Mouse (Mus musculus): ENCODE measurements around the gene Pdia2. TPM values are rescaled to one million over a fixed set of nuclear protein-coding genes. Genes with fewer than 3 reads are reported as not detected.

The Pdia2 gene
- 0.25 and 0.76 TPM in 2 replicates for polyA plus RNA-seq (2015; fragmentation: Nextera tagmentation; extraction: Ambion mirVana)

DNA sequence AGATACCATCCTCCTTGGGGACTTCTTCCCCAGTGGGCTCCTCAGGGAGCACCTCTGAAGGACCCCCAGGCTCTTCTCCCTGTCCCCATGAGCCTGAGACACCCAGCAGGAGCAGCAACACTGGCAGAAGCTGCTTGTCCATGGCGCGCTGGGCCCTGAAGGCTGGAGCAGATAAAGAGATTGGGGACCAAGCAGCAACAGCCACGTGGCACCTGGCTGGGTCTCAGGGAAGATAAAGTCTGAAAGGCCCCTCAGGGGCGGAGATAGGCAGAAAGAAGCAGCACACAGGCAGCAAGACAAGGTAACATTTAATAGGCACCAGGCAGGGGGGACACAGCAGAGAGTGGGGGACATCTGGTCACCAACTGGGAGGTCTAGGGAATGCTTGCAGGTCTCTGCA lies at the start of gene Pdia2:
Pdia2 (minus strand) TSS at position 196 of the 400 bp plus-strand sequence.
- Histone ChIP-seq H3K9ac (no peak within 1 kb of the TSS), H3K27ac (no peak within 1 kb of the TSS), H3K4me3 (no peak within 1 kb of the TSS), H3K36me3 (peaks cover 15% of the 10 kb centered on the region), H3K4me2 (no peak within 1 kb of the TSS), H3K4me1 (replicated peaks) (peaks cover 25% of the 10 kb centered on the region), H3K27me3 (peaks cover 48% of the 10 kb centered on the region), H3K9me3 (replicated peaks) (no peaks in the 10 kb centered on the region)
- 56% methylated on average over 4 of the region's 4 CpGs for WGBS
- ATAC-seq (replicated peaks; ENCODE audit: insufficient number of reproducible peaks, insufficient read depth, low FRiP score, low read depth): no peak

DNA sequence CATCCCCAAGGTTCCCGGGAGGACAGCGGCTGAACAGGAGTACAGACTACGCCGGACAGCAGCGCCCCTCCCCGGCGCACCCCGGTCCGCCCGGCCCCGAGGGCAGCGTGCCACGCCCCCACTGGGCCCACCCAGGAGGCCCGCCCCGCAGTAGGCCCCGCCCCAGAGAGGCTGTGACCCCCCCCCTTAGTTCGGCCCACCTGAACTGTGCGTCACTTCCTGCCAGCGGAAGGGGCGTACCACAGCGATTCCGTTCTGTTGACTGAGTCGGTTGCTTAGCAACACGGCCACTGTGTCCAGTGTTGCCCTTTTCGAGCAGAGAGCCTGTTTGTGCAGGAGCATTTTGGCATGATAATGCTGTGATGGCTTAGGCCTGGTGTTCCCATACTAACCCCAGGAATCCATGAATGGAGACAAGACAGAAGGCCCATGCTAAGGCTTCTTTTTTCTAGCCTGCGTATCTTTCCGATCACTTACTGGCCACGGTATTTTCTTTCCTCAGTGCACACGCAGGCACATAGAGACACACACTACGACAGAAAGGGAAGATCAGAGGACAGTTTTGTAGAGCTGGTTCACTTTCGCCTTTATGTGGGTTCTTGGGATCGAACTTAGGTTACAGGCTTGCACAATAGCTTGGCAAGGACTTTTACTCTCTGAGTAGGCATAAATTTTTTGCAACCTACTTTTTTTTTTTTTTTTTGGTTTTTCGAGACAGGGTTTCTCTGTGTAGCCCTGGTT lies 45.4 kb upstream of the Pdia2 start, which contains the start of gene Fam234a:
Fam234a (minus strand) TSS at position 142 of the 741 bp plus-strand sequence.
- Histone ChIP-seq H3K27me3 (no peaks in the 10 kb centered on the region), H3K36me3 (no peaks in the 10 kb centered on the region), H3K4me2 (peak within 1 kb of the TSS; percentile 91), H3K4me3 (peak within 1 kb of the TSS; percentile 81), H3K4me1 (replicated peaks) (peaks cover 5% of the 10 kb centered on the region), H3K9ac (peak within 1 kb of the TSS; percentile 79), H3K27ac (peak within 1 kb of the TSS; percentile 90), H3K9me3 (replicated peaks) (no peaks in the 10 kb centered on the region)
- 6% methylated on average over 33 of the region's 33 CpGs for WGBS
- peak; percentile 96 for ATAC-seq (replicated peaks; ENCODE audit: insufficient number of reproducible peaks, insufficient read depth, low FRiP score, low read depth)

DNA sequence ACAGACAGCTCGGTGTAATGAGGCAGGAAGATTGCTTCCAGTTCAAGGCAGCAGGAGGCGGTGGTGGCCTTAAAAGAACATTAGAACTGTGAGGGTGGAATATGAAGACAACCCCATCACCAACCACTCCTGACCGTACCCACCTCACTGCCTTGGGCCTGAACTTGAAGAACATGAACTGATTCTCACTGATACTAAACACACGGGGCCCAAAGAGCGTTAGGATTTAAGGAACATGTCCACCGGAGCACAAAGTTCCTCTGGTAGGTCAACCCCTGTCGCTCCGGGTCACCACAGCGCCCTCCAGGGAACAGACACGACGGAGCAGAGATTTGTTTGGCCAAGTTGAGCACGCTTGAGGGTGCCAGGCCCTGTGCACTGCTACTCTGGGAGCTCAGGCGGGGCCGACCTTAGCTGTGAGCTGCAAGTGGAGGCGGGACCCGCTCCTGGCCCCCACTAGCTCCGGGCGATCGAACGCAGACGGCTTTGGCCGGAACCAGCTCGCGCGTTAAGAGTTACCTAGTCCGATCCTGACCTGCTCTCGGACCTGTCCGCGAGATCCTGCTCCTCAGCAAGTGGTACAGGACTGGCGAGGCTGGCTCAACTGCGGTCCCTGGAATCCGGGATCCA lies 44.7 kb upstream of the Pdia2 start:
- under 1% methylated on average over 32 of the region's 32 CpGs for WGBS
- Histone ChIP-seq H3K27ac (peak overlapping the region; percentile 90), H3K9ac (peak overlapping the region; percentile 79), H3K4me2 (peak overlapping the region; percentile 91), H3K9me3 (replicated peaks) (no peaks in the 10 kb centered on the region), H3K4me3 (peak overlapping the region; percentile 81), H3K27me3 (no peaks in the 10 kb centered on the region), H3K4me1 (replicated peaks) (peaks cover 5% of the 10 kb centered on the region), H3K36me3 (no peaks in the 10 kb centered on the region)
- ATAC-seq (replicated peaks; ENCODE audit: insufficient number of reproducible peaks, insufficient read depth, low FRiP score, low read depth): peak; percentile 70

DNA sequence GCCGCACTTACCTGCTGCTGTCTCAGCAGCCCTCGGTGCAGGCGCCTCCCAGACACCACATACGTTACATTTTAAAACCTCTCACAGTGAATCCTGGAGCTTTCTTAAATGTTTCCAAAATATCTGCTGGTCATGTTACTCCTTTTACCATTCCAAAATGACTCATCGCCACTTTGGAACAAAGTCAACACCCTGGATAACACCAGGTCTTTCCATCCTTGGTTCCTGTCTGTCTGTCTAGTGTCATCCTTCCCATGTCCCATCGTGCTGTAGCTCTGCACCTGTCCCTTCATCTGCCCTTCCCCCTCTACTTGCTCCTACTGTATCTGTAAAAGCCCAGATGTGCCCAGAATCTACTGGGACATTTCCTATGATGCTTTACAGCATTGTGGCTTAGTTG lies 42.1 kb upstream of the Pdia2 start:
- H3K27me3 ChIP-seq: no peaks in the 10 kb centered on the region
- H3K27ac ChIP-seq: no peak overlapping the region
- peaks cover 5% of the 10 kb centered on the region for H3K4me1 ChIP-seq (replicated peaks)
- H3K4me2 ChIP-seq: no peak overlapping the region
- no peak for ATAC-seq (replicated peaks; ENCODE audit: insufficient number of reproducible peaks, insufficient read depth, low FRiP score, low read depth)
- WGBS: 67% methylated on average over 6 of the region's 6 CpGs
- no peaks in the 10 kb centered on the region for H3K36me3 ChIP-seq
- H3K9ac ChIP-seq: no peak overlapping the region
- no peak overlapping the region for H3K4me3 ChIP-seq
- H3K9me3 ChIP-seq (replicated peaks): no peaks in the 10 kb centered on the region

DNA sequence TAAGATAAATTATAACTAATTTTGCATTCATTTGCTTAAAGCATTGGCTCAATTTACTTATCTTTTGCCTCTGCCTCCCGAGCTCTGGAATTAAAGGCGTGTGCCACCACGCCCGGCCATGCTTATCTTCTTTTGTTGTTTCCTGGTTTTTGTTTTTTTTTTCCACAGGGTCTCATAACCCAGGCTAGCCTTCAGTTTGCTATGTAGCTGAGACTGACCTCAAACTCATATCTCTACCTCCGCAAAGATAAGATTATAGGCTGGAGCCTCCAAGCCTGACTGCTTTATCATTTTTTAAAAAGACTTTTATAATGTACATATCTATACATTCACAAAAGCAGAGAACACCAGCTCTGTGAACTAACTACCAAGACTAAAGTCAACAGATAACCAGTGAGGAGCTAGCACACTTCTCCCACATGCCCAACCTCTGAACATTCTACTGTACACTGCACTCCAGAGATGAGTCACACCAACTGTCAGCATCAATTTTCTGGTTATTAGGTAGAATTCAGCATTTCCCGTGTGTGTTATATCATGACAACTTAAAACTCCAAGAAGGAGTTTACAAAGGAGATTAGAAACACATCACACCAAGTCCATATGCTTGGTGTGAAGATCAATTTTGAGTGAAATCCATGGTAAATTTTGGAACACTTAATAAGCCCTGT lies 41.4 kb upstream of the Pdia2 start:
- peaks cover 5% of the 10 kb centered on the region for H3K4me1 ChIP-seq (replicated peaks)
- H3K4me2 ChIP-seq: no peak overlapping the region
- no peaks in the 10 kb centered on the region for H3K27me3 ChIP-seq
- no peak for ATAC-seq (replicated peaks; ENCODE audit: insufficient number of reproducible peaks, insufficient read depth, low FRiP score, low read depth)
- H3K9ac ChIP-seq: no peak overlapping the region
- H3K4me3 ChIP-seq: no peak overlapping the region
- no peak overlapping the region for H3K27ac ChIP-seq
- H3K9me3 ChIP-seq (replicated peaks): no peaks in the 10 kb centered on the region
- H3K36me3 ChIP-seq: no peaks in the 10 kb centered on the region
- 50% methylated on average over 6 of the region's 6 CpGs for WGBS

DNA sequence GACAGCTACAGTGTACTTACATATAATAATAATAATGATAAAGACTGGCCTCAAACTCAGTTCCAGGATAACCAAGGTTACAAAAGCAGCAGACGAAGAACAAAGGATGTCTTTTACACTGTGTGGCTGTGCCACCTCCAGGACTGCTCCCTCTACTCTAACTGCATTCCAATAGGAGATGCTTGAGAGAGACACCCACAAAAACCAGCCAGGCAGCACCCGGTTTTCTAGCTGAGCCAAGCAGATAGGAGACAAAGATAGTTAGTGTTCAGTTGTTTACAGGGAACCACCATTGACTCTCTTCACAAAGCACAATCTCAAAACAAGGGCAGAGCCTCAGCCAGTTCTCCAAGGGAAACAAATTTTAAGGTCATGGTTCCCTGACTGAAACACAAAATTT lies 40.7 kb upstream of the Pdia2 start:
- H3K27ac ChIP-seq: no peak overlapping the region
- no peaks in the 10 kb centered on the region for H3K27me3 ChIP-seq
- no peak overlapping the region for H3K4me2 ChIP-seq
- H3K4me3 ChIP-seq: no peak overlapping the region
- H3K9me3 ChIP-seq (replicated peaks): no peaks in the 10 kb centered on the region
- H3K4me1 ChIP-seq (replicated peaks): peaks cover 5% of the 10 kb centered on the region
- H3K9ac ChIP-seq: no peak overlapping the region
- no peak for ATAC-seq (replicated peaks; ENCODE audit: insufficient number of reproducible peaks, insufficient read depth, low FRiP score, low read depth)
- 65% methylated on average over 2 of the region's 2 CpGs for WGBS
- no peaks in the 10 kb centered on the region for H3K36me3 ChIP-seq

DNA sequence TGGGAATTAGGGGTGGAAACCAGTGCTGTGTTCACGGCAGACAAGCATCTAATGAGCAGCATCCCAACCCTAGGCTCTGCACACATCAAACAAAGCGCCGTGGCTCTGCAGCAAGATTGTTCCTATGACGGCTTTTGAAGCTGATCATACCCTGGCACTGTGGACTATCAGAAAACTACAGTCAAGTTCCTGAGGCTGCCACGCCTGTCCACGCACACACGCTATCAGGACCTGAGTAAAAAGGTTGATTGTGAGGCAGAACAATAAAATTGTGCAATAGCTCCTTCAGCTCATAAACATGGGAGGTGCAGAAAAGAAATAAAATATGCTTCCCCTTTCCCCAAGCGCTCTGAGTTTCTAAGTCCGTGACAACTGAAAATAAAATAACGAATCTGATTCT lies 38.8 kb upstream of the Pdia2 start:
- WGBS: 85% methylated on average over 10 of the region's 10 CpGs
- Histone ChIP-seq H3K27ac (no peak overlapping the region), H3K4me3 (no peak overlapping the region), H3K4me1 (replicated peaks) (no peaks in the 10 kb centered on the region; the same call in 1 of the 2 replicates), H3K27me3 (no peaks in the 10 kb centered on the region), H3K9ac (no peak overlapping the region), H3K4me2 (no peak overlapping the region), H3K9me3 (replicated peaks) (no peaks in the 10 kb centered on the region), H3K36me3 (no peaks in the 10 kb centered on the region)
- ATAC-seq (replicated peaks; ENCODE audit: insufficient number of reproducible peaks, insufficient read depth, low FRiP score, low read depth): no peak

DNA sequence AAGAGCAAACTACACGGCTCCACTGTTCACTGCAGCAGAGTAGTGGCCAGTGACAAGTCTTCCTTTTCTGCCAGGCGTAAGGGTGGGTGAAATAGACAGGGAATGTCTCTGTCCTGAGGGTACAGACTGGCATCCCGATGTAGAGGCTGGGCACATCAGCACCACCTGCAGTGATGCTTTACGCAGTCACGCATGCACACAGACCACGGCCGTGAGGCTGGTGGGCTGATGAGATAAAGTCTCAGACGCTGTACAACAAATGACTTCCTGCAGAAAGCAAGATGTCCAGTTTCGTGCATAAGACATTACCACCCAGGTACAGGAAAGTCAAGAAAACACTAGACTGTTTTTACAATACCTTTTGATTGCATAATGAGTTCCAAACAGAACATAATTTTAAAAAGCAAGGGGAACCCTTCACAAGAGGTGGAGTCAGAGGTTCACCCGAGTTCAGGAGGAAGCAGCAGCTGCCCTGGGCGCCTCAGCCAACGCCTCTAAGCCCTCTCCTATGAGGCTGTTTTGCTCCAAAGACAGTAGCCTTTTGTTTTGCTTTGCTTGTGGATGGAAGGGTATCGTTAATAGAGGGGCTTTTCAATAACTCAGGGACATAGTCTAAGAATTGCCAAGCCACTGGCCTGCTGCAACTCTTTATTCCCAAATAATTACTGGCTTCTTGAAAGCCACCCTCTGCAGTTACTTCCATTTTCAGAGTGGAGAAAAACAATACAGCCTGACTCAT lies 36.4 kb upstream of the Pdia2 start:
- 59% methylated on average over 13 of the region's 13 CpGs for WGBS
- no peak overlapping the region for H3K9ac ChIP-seq

DNA sequence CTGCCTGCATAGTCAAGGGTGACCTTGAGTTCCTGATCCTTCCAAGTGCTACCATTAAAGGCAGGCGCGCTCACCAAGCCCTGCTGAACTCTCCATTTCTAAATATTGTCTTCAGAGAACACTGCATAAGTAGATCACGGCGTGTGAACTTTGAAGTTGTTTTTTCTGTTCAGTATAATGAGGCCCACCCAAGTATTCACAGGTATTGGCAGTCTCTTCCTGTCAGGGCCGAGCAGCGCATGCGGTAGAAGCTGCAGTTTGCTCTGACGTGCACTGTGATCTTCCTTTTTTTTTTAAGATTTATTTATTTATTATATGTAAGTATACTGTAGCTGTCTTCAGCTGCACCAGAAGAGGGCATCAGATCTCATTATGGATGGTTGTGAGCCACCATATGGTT lies 35.5 kb upstream of the Pdia2 start:
- Histone ChIP-seq H3K27me3 (no peaks in the 10 kb centered on the region), H3K4me2 (no peak overlapping the region), H3K4me3 (no peak overlapping the region), H3K9me3 (replicated peaks) (no peaks in the 10 kb centered on the region), H3K27ac (no peak overlapping the region), H3K36me3 (no peaks in the 10 kb centered on the region), H3K9ac (no peak overlapping the region), H3K4me1 (replicated peaks) (no peaks in the 10 kb centered on the region)
- 87% methylated on average over 8 of the region's 8 CpGs for WGBS
- ATAC-seq (replicated peaks; ENCODE audit: insufficient number of reproducible peaks, insufficient read depth, low FRiP score, low read depth): no peak

More for the DNA sequence above, 36.4 kb upstream of the Pdia2 start:
- Histone ChIP-seq H3K27ac (no peak overlapping the region), H3K27me3 (no peaks in the 10 kb centered on the region), H3K4me1 (replicated peaks) (no peaks in the 10 kb centered on the region), H3K4me3 (no peak overlapping the region), H3K36me3 (no peaks in the 10 kb centered on the region), H3K4me2 (no peak overlapping the region), H3K9me3 (replicated peaks) (no peaks in the 10 kb centered on the region)
- ATAC-seq (replicated peaks; ENCODE audit: insufficient number of reproducible peaks, insufficient read depth, low FRiP score, low read depth): no peak

DNA sequence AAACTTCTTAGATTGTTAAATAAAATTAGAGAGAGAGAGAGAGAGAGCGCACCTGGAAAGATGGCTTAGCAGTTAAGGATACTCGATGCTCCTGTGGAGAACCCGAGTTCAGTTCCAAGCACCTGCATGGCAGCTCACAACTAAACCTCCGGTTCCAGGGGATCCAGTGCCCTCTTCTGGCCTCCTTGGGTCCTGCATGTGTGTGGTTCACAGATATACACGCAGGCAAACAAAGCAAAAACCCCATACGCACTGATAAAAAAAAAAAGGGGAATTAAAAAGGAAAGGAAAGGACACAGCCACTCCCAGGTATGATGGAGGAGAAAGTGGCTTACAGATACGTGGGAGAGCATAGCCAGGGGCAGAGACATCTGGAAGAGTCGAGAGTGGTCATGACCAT lies 34.0 kb upstream of the Pdia2 start:
- Histone ChIP-seq H3K4me2 (no peak overlapping the region), H3K27ac (no peak overlapping the region), H3K9me3 (replicated peaks) (no peaks in the 10 kb centered on the region), H3K4me1 (replicated peaks) (no peaks in the 10 kb centered on the region), H3K9ac (no peak overlapping the region), H3K27me3 (no peaks in the 10 kb centered on the region), H3K4me3 (no peak overlapping the region), H3K36me3 (no peaks in the 10 kb centered on the region)
- WGBS: 72% methylated on average over 8 of the region's 8 CpGs
- ATAC-seq (replicated peaks; ENCODE audit: insufficient number of reproducible peaks, insufficient read depth, low FRiP score, low read depth): no peak

DNA sequence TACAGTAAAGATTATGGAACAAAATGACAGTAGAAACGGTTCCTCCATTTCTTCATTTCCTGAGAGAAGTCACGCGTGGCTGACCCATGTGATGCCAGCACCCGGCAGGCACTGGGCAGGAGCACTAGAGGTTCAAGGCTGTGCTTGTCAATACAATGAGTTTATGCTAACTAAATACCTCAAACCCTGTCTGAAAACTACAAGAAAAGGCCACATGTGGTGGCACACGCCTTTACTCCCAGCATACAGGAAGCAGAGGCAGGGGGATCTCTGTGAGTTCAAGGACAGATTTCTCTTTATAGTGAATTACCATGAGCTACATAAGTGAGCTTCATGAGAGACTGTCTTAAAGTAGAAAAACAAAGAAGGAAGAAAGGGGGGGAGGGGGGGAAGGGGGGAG lies 32.3 kb upstream of the Pdia2 start:
- Histone ChIP-seq H3K4me2 (no peak overlapping the region), H3K4me3 (no peak overlapping the region), H3K27me3 (no peaks in the 10 kb centered on the region), H3K36me3 (no peaks in the 10 kb centered on the region), H3K27ac (no peak overlapping the region), H3K9ac (no peak overlapping the region), H3K4me1 (replicated peaks) (no peaks in the 10 kb centered on the region), H3K9me3 (replicated peaks) (no peaks in the 10 kb centered on the region)
- WGBS: 84% methylated on average over 5 of the region's 5 CpGs
- no peak for ATAC-seq (replicated peaks; ENCODE audit: insufficient number of reproducible peaks, insufficient read depth, low FRiP score, low read depth)
